Mouse (Mus musculus) liver, embryonic 14.5 days (tissue): ENCODE data around the gene Iqcb1. TPM values are rescaled to one million over a fixed set of nuclear protein-coding genes. Genes with fewer than 3 reads are reported as not detected.

ENCODE experiments used
- ATAC-seq: fragments of 200-750 bp; cut with Nextera tagmentation; 2 replicates; pipeline ENCODE4 v1.8.0; 2017; ENCODE audit warnings: moderate number of reproducible peaks, mild to moderate bottlenecking, moderate library complexity; ENCODE audit not compliant: insufficient read depth
- DNase-seq, 3 experiments: peaks; one replicate each; pipeline ENCODE4 v3.0.0-alpha.2; 2012 to 2013; ENCODE audit warnings: low read depth in 3 of 3, low spot score in 3 of 3
- H3K27ac ChIP-seq: fragments of 300-500 bp; sonication (generic); 2 replicates; pipeline ENCODE4 v1.5.1; 2014; ENCODE audit warnings: moderate library complexity, mild to moderate bottlenecking, control low read depth, inconsistent platforms
- H3K27me3 ChIP-seq: fragments of 300-500 bp; sonication (generic); 2 replicates; pipeline ENCODE4 v1.6.1; 2014; ENCODE audit warnings: mild to moderate bottlenecking, low read length, moderate library complexity; ENCODE audit not compliant: control insufficient read depth, insufficient read depth
- H3K36me3 ChIP-seq: fragments of 300-500 bp; sonication (generic); replicated peaks from 2 replicates; pipeline ENCODE4 v1.6.1; 2014; ENCODE audit warnings: low read depth; ENCODE audit not compliant: control insufficient read depth, insufficient read depth
- H3K4me1 ChIP-seq, 2 experiments: fragments of 200-500 bp in 1 of 2; fragments of 300-500 bp in 1 of 2; sonication (generic) in 1 of 2; replicated peaks; 2 replicates each; pipeline ENCODE4 v1.6.1; 2012 to 2014; ENCODE audit warnings: antibody characterized with exemption in 1 of 2, inconsistent platforms in 1 of 2, low read length in 1 of 2; ENCODE audit not compliant: control insufficient read depth in 2 of 2, insufficient read depth in 2 of 2
- H3K4me2 ChIP-seq: fragments of 300-500 bp; sonication (generic); 2 replicates; pipeline ENCODE4 v1.6.1; 2014; ENCODE audit warnings: low read depth, mild to moderate bottlenecking, control low read depth, moderate library complexity
- H3K4me3 ChIP-seq, 2 experiments: fragments of 200-500 bp in 1 of 2; fragments of 300-500 bp in 1 of 2; sonication (generic) in 1 of 2; 2 replicates each; pipeline ENCODE4 v1.5.1; 2012 to 2014; ENCODE audit warnings: low read depth in 2 of 2, low read length in 2 of 2, mild to moderate bottlenecking in 2 of 2, control low read depth in 1 of 2, inconsistent platforms in 1 of 2, moderate library complexity in 1 of 2; ENCODE audit not compliant: insufficient read depth in 1 of 2
- H3K9ac ChIP-seq: fragments of 300-500 bp; sonication (generic); replicated peaks from 2 replicates; pipeline ENCODE4 v1.6.1; 2014; ENCODE audit warnings: mild to moderate bottlenecking, control low read depth, moderate library complexity
- H3K9me3 ChIP-seq: fragments of 300-500 bp; sonication (generic); 2 replicates; pipeline ENCODE4 v1.6.1; 2016; ENCODE audit warnings: low read length, mixed read lengths; ENCODE audit not compliant: control insufficient read depth
- CTCF ChIP-seq: IDR thresholded peaks from 2 replicates; pipeline ENCODE4 v1.5.1; 2016; ENCODE audit warnings: antibody characterized with exemption, low read depth, control low read depth
- EP300 ChIP-seq: IDR thresholded peaks from 2 replicates; pipeline ENCODE4 v1.6.1; 2016; ENCODE audit warnings: antibody characterized with exemption, low read depth
- WGBS: fragments of 180-500 bp; shearing (Covaris S2); extraction: QIAGEN DNeasy Blood & Tissue Kit; methylation state at CpG from one replicate; pipeline ENCODE4 v1.1.7; 2014; ENCODE audit not compliant: insufficient replicate concordance; 5-methylcytosine and 5-hydroxymethylcytosine counted together
- polyA plus RNA-seq, 2 experiments: library from polyadenylated mRNA; depleted of rRNA in 1 of 2; stranded (reverse) in 1 of 2; unstranded in 1 of 2; fragments of >200 nt; fragmentation: Nextera tagmentation in 1 of 2; extraction: Ambion mirVana in 1 of 2; gene quantifications; 2 replicates each; pipeline versions ENCODE4 v1.2.1 to v1.2.3; 2012 to 2014

Gene Iqcb1
- polyA plus RNA-seq, 2 experiments, result 3.1 to 6.8 TPM

DNA sequence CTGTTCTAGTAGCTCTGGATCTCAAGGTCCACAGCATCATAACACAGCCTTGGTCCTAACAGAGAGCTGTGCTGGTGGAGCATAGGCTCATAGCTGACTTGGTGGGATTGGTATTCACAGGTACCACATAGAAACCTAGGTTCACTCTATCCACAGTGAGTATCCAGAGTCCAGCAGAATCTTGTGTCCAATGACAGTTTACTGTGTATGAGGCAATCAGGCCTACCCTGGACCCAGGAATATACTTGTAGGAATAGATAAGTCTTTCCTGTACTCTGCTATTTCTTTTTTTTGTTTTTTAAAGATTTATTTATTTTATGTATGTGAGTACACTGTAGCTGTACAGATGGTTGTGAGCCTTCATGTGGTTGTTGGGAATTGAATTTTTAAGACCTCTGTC lies 11.3 kb upstream of the Iqcb1 start:
- Histone ChIP-seq H3K27ac (no peak overlapping the region), H3K36me3 (no peaks in the 10 kb centered on the region), H3K4me1 (peaks cover 2 to 3% of the 10 kb centered on the region in 2 experiments; a peak in 2 of 4 replicates), H3K4me3 (no peak overlapping the region), H3K4me2 (no peak overlapping the region), H3K27me3 (no peaks in the 10 kb centered on the region), H3K9ac (no peak overlapping the region), H3K9me3 (no peaks in the 10 kb centered on the region)
- TF ChIP-seq EP300 (no peak), CTCF (no peak)
- DNase-seq, result no peak
- no peak for ATAC-seq

DNA sequence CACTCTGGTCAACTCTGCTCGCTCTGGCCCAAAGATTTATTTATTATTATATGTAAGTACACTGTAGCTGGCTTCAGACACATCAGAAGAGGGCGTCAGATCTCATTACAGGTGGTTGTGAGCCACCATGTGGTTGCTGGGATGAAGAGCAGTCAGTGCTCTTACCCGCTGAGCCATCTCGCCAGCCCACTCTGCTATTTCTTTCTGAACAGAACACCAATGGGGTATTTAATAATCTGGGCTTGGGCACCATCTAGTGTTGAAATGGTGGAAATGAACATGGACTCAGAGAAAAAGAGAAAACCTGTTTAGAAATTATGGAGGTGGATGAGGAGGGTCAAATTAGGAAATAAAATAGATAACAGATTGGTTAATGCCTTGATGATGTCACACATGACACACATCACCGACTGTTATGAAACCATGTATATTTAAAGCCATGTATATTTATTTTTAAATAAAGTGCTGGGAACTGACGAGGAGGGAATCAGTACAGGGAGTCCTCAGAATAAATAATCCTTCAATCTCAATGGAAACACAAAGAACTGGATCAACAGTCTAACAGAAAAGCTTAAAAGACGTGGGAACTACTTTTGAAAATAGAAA lies 10.8 kb upstream of the Iqcb1 start:
- Histone ChIP-seq H3K9me3 (no peaks in the 10 kb centered on the region), H3K27ac (no peak overlapping the region), H3K4me2 (no peak overlapping the region), H3K27me3 (no peaks in the 10 kb centered on the region), H3K9ac (no peak overlapping the region), H3K4me1 (peaks cover 2 to 3% of the 10 kb centered on the region in 2 experiments; a peak in 2 of 4 replicates), H3K36me3 (no peaks in the 10 kb centered on the region), H3K4me3 (no peak overlapping the region)
- ATAC-seq (peak; percentile 59), DNase-seq (peak; percentile 31 to 53 (median 44))
- WGBS, result 19% methylated on average over 7 of the region's 7 CpGs
- peak; percentile 65 for TF ChIP-seq CTCF
- TF ChIP-seq EP300, result no peak

DNA sequence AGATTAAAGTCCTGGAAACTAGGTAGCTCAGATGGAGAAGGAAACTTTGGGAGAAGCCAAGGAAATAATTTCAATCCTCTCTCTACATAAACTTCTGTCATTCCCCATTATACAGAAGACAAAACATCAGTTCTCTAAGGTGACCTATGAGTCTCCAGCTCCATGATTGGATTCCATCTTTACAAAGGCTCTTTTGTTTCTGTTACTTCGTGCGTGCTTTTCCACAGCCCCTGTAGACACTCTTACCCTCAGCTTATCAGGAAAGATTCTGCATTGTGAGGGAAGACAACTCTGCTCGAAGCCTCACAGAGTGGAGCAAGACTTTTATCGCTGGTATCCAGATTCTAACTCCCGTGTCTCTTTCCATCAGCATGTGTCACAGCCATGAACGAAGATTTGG lies 8.2 kb upstream of the Iqcb1 start:
- TF ChIP-seq CTCF (no peak), EP300 (no peak)
- Histone ChIP-seq H3K4me3 (no peak overlapping the region), H3K4me2 (no peak overlapping the region), H3K36me3 (no peaks in the 10 kb centered on the region), H3K9me3 (no peaks in the 10 kb centered on the region), H3K4me1 (peaks cover 2 to 3% of the 10 kb centered on the region in 2 experiments; a peak in 1 of 4 replicates), H3K27me3 (no peaks in the 10 kb centered on the region; the same call in 1 of the 2 replicates), H3K27ac (no peak overlapping the region), H3K9ac (no peak overlapping the region)
- ATAC-seq, result no peak
- no peak for DNase-seq
- 59% methylated on average over 6 of the region's 6 CpGs for WGBS

DNA sequence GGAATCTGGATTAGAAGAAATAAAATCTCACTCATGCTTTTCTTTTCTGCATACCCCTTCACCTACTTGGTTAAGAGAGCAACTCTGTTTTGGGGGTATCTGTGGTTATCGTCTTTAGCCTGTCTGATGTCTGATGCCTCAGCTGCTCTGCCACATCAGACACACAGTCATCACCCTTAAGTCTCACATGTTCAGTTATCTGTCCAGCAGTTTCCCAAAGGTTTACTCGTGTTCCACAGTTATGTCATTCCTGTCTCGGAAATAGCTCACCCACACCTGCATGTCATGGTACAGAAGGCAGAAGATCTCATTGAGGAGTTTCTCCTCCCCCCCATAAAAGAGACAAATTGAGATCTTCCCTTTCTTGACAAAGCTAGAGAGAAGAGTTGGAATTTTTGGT lies 7.4 kb upstream of the Iqcb1 start:
- Histone ChIP-seq H3K9me3 (no peaks in the 10 kb centered on the region), H3K4me3 (no peak overlapping the region), H3K9ac (no peak overlapping the region), H3K4me2 (no peak overlapping the region), H3K27ac (no peak overlapping the region), H3K27me3 (no peaks in the 10 kb centered on the region; the same call in 1 of the 2 replicates), H3K36me3 (no peaks in the 10 kb centered on the region), H3K4me1 (peaks cover 2 to 3% of the 10 kb centered on the region in 2 experiments; a peak in 1 of 4 replicates)
- DNase-seq, result no peak
- 52% methylated on average over 3 of the region's 3 CpGs for WGBS
- no peak for TF ChIP-seq CTCF
- TF ChIP-seq EP300, result no peak
- no peak for ATAC-seq

- Histone ChIP-seq H3K9me3 (no peaks in the 10 kb centered on the region), H3K27me3 (no peaks in the 10 kb centered on the region; the same call in 1 of the 2 replicates), H3K27ac (no peak overlapping the region), H3K4me2 (no peak overlapping the region), H3K4me1 (peaks cover 2 to 3% of the 10 kb centered on the region in 2 experiments; a peak in 1 of 4 replicates), H3K36me3 (no peaks in the 10 kb centered on the region), H3K4me3 (no peak overlapping the region), H3K9ac (no peak overlapping the region)
- TF ChIP-seq EP300 (no peak), CTCF (no peak)
- DNase-seq, result peak in 2 of 3 experiments; percentile 7 to 27
- 6% methylated on average over 3 of the region's 3 CpGs for WGBS
- 0 out of 2 replicates have a peak, but pooled peaks have one; percentile 26 for ATAC-seq
These were observed 6.7 kb upstream of the Iqcb1 start for GRCm38 (mm10) chr16:36821474-36821873.
